Mouse (Mus musculus) ovary, postnatal 36 days (tissue): ENCODE results near the gene Adgrg5.

Experiments used
- DNase-seq: peaks from one replicate; pipeline ENCODE4 v3.0.0; 2022; ENCODE audit warnings: low spot score, mixed read lengths

The Adgrg5 gene

GRCm38 (mm10) chr8:94923405-94923804 is at the start of gene Adgrg5:
Gene Adgrg5 (plus strand): TSS chr8:94923694.
- DNase-seq, result no peak

DNA sequence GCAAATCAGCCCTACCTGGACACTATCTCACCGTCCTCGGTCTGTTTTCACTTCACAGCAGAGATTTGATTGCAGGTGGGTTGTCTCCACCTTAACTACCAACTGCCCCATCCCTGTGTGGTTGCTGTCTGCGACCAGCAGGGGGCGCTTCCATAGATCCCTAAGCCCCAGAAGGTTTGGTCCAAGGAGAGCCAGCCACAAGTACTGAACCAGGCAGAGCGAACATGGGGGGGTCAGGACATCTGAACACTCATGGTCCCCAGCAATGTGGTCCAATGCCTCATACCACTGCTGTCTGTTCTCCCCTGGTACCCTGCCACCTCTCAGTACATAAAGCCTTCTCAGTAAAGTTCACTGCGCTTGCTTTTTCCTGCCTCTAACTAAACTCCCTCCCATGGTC is 49.1 kb upstream of the Adgrg5 start:
- peak; percentile 67 for DNase-seq

DNA sequence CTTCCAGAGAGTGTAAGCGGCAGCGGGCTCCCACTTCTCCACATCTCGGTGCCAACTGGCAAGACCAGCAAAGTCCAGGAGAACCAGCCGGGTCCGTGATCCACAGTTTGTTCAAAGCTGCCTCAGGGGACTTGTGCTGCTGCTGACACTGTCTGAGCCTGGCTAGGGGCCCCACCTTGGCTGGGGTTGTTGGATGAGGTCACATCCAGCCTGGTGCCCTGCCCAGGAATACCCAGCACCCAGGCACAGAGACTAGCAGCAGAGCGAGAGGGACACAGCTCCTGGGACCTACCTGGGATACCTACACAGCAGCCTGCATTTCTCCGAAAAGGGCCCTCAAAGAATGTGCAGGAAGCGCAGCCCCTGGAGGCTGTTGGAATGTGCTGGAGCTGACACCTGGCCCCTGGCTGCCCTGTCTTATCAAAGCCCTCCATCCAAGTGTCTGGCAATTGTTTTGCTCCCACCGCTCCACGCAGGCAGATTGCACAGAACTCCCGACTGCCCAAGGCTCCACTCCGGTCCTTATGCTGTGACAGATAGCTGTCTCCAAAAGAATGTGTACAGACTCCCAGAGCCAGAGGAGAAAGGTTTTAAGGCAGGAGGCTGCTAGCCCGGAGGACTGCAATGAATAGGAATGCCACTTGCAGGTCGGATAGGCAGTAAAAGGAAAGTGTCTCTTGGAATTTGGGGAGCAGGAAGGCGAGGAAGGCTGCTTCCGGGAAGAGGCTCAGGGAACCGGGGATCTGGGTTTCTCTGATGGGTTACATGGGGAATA is 48.2 kb upstream of the Adgrg5 start:
- no peak for DNase-seq

GRCm38 (mm10) chr8:94875871-94876150 is 47.7 kb upstream of the Adgrg5 start:
- DNase-seq, result no peak

DNA sequence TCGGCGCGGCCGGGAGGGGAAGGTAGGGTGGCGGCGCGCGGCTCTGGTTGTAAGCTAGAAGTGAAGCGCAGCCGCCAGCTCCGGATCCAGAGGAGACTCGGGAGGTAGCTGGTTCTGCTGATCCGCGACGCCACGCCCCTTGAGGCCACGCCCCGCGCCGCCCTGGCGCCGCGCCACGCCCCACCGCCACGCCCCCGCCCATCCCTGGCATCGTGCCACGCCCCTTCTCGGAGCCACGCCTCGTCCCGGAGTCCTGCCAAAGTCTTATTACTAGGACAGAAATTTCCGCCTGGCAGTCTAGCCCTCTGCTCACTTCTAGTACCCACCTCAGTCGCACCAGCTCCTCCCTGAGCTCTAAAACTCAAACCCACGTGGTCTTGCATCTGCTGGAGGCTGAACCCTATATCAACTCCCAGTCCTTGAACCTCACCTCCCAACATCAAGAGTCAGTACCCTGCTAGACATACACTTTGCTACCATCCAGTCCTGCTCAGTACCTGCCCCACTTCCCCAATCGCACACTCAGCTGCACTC is 47.2 kb upstream of the Adgrg5 start, which contains the start of gene Dok4:
TSS of gene Dok4 (minus strand) at position 134 of the 534 bp plus-strand sequence.
- peak; percentile 93 for DNase-seq

- DNase-seq, result no peak
Measured at GRCm38 (mm10) chr8:94876820-94877219, 46.7 kb upstream of the Adgrg5 start.

GRCm38 (mm10) chr8:94880742-94881141 is 42.8 kb upstream of the Adgrg5 start:
- DNase-seq, result no peak

GRCm38 (mm10) chr8:94888383-94889036 is 35.0 kb upstream of the Adgrg5 start:
- DNase-seq, result no peak

GRCm38 (mm10) chr8:94892917-94893316 is 30.6 kb upstream of the Adgrg5 start:
- DNase-seq, result no peak

DNA sequence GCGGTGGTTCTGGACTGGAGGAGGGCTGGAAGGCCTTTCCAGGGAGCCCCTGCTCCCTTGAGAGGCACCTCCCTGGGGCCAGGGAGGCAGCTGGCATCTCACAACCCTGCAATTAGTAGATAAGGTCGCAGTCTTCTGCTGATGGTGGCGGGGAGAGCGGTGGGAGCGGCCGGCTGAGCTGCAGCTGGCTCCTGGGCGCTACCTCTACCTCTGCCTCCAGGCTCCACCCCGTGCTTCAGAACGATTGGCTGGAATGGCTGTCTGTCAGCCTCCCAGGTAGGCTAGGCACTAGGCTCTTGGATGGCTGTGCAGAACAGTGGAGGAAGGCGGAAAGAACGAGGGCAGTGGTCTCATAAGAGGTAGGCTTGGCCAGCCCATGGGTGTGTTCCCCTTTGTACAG is 24.2 kb upstream of the Adgrg5 start:
- no peak for DNase-seq

- DNase-seq, result no peak
Measured at GRCm38 (mm10) chr8:94900617-94901016, 22.9 kb upstream of the Adgrg5 start.

- no peak for DNase-seq
Measured at GRCm38 (mm10) chr8:94901031-94901430, 22.5 kb upstream of the Adgrg5 start.

GRCm38 (mm10) chr8:94903709-94904108 is 19.8 kb upstream of the Adgrg5 start:
- no peak for DNase-seq

DNA sequence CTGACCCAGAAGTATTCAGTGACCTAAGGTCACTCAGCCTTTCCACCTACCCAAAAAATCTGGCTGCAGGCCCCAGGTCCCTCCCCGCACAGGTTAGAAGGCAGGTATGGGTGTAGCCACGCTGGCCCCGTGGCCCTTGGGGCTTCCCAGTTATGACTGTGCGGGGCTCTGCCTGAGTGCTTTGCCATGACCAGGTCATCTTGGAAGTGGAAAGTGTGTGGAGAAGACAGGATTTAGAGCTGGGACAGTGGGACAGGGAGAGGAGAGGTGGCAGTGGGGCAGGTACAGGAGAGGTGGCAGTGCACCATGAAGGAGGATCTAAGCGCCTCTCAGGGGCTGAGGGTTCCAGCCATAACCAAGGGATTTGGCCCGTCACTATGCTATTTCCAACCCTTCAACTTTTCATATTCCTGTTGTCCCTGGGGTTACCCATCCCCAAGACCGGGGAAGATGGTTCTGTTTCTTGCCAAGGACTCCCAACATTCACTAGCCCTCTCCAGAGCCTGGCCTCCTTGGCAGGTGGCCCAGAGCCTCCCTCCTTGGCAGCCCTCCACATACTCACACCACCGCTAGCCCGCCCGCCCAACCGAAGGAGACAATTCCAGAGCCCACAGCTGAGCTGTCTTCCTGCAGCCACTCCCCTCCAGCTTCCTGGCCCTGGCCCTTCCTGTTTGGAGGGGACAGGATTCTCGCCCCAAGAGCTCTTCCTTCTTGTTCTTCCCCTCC is 18.9 kb upstream of the Adgrg5 start:
- peak; percentile 90 for DNase-seq

DNA sequence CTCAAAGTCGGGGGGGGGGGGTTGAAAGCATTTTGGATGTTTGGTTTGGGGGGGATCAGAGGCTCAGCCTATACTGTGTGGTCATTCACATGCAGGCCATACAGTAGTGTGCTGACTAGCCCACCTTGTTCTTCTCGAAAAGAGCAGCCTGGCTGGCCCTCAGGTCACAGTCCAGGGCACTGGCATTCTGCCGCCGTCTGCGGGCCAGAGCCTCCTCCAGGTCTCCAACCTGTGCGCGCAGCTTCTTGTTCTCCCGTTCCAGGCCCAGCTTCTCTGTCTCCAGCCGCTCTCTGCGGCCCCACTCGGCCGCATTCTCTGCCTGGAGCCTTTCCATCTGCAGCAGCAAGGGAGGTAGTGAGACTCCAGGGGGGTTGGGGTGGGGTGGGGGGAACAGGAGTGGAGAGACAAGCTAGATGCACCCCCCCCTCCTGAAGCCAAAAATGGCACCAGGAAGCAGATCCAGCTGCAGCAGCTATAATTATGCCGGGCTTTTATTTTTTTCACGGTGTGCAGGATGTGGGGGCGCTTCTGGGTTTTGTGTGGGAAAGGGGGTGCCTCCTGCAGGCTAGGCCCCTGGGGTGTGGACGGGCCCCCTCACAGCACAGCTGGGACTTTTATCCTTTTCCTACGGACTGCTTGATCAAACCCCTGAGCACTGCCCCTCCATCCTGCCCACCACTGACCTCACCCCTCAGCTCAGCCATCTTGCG is 15.7 kb upstream of the Adgrg5 start:
- DNase-seq, result no peak

DNA sequence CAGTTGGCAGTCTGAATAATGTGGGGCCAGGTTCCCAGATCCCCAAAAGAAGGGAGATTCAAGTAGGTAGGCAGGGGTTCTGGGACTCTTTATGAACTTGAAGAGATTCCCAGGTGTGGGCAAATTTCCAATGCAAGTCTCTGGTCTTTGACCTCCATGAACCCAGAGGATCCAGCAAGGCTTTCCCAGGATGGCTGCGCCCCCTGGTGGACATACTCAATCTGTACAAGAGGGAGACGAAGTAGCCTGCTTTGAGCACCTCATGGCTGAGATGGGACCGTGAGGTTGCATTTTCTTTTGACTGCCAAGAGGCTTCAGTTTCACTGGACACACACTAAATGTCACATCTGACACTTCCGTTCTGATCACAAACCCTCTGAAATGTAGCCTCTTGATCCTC is 14.6 kb upstream of the Adgrg5 start:
- DNase-seq, result peak; percentile 74

DNA sequence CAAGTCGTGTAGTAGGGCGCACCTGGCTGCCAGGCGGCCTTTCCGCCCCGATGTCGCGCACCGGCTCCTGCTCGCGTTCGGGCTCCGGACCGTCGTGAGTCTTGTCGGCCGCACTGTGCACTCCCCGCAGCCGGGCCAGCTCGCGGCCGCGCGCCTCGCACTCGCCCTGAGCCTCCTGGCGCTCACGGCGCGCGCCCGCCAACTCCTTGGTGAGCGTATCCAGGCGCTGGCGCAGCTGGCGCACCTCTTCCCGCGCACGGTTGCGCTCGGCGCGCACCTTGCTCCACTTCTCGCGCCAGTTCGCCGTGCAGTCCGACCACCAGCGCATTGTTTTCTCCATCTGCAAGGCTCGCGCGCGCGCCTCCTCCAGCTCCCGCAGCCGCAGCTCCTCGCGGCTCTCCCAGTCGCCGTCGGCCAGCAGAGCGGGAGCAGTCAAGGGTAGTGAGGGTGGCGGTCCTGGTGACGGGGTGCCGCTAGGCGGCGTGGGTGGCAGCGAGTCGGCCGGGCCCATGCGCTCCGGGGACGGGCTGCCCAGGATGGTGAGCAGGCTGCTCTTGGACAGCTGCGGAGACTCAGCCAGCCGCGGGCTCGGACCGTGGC is 10.3 kb upstream of the Adgrg5 start:
- DNase-seq, result peak; percentile 75

DNA sequence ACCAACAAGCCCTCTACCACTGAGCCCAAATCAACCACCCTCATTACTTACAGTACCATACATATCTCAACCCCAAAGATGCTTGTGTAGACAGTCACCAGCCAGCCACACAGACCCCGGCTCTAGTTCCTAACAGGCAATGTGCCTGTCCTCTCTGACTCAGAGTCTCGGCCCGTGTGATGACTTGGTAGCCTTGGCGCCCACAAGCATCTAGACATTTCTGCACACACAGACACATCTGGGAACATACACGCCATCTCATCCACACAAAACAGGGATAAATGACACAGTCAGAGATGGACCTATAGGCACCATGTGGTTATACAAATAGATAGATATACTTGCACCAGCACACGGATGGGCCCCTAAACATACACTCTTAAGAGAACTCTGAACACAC is 9.2 kb upstream of the Adgrg5 start:
- DNase-seq, result no peak

- no peak for DNase-seq
Measured at GRCm38 (mm10) chr8:94914701-94915101, 8.8 kb upstream of the Adgrg5 start.

DNA sequence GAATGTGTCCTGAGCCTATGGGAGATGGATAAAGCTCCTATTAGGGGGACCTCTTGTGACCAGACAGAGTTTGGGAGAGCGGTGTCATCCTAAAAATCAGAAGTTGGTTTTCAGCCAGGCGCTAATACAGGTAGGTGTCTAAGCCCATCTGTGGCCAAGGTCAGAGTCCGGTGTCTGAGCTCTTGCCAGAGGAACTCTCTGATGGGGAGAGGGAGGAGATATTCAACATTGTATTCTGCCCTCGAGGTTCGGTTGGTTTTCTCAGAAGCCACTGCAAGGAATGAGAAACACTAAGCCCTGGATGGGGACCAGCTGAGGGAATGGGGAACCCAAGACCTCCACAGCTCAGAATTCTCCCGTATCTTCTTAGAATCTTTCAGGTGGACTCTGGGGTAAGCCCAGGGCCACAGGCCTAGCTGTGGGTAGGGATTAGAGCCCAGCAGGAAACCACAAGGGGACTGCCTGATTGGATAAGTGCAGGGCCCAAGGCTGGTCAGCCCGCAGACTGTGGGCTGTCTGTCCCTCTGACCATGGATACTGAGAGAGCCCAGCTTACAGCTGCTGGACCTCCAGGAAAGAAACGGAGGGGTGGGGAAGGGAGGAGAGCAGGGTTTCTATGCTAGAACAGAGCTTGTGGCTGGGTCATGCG is 7.1 kb upstream of the Adgrg5 start:
- DNase-seq, result no peak

GRCm38 (mm10) chr8:94916960-94917324 is 6.6 kb upstream of the Adgrg5 start:
- no peak for DNase-seq
